Mouse (Mus musculus) hindbrain, embryonic 16.5 days (tissue): ENCODE measurements around the gene Pih1d1. TPM values are rescaled to one million over a fixed set of nuclear protein-coding genes. Genes with fewer than 3 reads are reported as not detected.

Experiments used
- ATAC-seq: fragments of 200-750 bp; cut with Nextera tagmentation; 2 replicates; pipeline ENCODE4 v1.8.0; 2017; ENCODE audit warnings: moderate TSS enrichment, moderate library complexity
- H3K27ac ChIP-seq: fragments of 300-500 bp; sonication (generic); 2 replicates; pipeline ENCODE4 v1.5.1; 2014; ENCODE audit warnings: low read depth, mild to moderate bottlenecking, control low read depth, low read length, moderate library complexity
- H3K27me3 ChIP-seq: fragments of 300-500 bp; sonication (generic); replicated peaks from 2 replicates; pipeline ENCODE4 v1.6.1; 2014; ENCODE audit warnings: low read length; ENCODE audit not compliant: control insufficient read depth, insufficient read depth
- H3K36me3 ChIP-seq: fragments of 300-500 bp; sonication (generic); 2 replicates; pipeline ENCODE4 v1.6.1; 2014; ENCODE audit warnings: mild to moderate bottlenecking, low read length, moderate library complexity, mixed read lengths; ENCODE audit not compliant: control insufficient read depth, insufficient read depth
- H3K4me1 ChIP-seq: fragments of 300-500 bp; sonication (generic); 2 replicates; pipeline ENCODE4 v1.6.1; 2014; ENCODE audit warnings: low read depth, low read length; ENCODE audit not compliant: control insufficient read depth, insufficient read depth
- H3K4me2 ChIP-seq: fragments of 300-500 bp; sonication (generic); 2 replicates; pipeline ENCODE4 v1.6.1; 2014; ENCODE audit warnings: mild to moderate bottlenecking, low read length, control low read depth, moderate library complexity
- H3K4me3 ChIP-seq: fragments of 300-500 bp; sonication (generic); 2 replicates; pipeline ENCODE4 v1.5.1; 2014; ENCODE audit warnings: mild to moderate bottlenecking, low read length, control low read depth, moderate library complexity
- H3K9ac ChIP-seq: fragments of 300-500 bp; sonication (generic); 2 replicates; pipeline ENCODE4 v1.6.1; 2014; ENCODE audit warnings: low read depth, mild to moderate bottlenecking, control low read depth, low read length, moderate library complexity
- H3K9me3 ChIP-seq: fragments of 300-500 bp; sonication (generic); 2 replicates; pipeline ENCODE4 v1.6.1; 2014; ENCODE audit warnings: mild to moderate bottlenecking, low read length, moderate library complexity; ENCODE audit not compliant: control insufficient read depth
- WGBS: fragments of 180-500 bp; shearing (Covaris S2); extraction: QIAGEN DNeasy Blood & Tissue Kit; methylation state at CpG from one replicate; pipeline ENCODE4 v1.1.7; 2014; 5-methylcytosine and 5-hydroxymethylcytosine counted together
- polyA plus RNA-seq: library from polyadenylated mRNA; unstranded; fragments of >200 nt; fragmentation: Nextera tagmentation; extraction: Ambion mirVana; gene quantifications from 2 replicates; pipeline ENCODE4 v1.2.1, GENCODE M21; 2015

Gene Pih1d1
- polyA plus RNA-seq, 1 experiment from 2014 or later: 97.6 TPM

GRCm38 (mm10) chr7:45160866-45161265, 6.8 kb downstream of the Pih1d1 start:
- H3K27me3 ChIP-seq: peaks cover 32% of the 10 kb centered on the region
- H3K4me1 ChIP-seq: peaks cover 13% of the 10 kb centered on the region
- no peak overlapping the region for H3K9ac ChIP-seq
- no peak overlapping the region for H3K27ac ChIP-seq
- peaks cover 9% of the 10 kb centered on the region; the same call in 1 of the 2 replicates for H3K36me3 ChIP-seq
- H3K4me2 ChIP-seq: no peak overlapping the region
- WGBS: 91% methylated on average over 3 of the region's 3 CpGs
- ATAC-seq: no peak
- H3K4me3 ChIP-seq: no peak overlapping the region
- no peaks in the 10 kb centered on the region for H3K9me3 ChIP-seq

GRCm38 (mm10) chr7:45161612-45162473, 7.7 kb downstream of the Pih1d1 start:
- Histone ChIP-seq H3K9me3 (no peaks in the 10 kb centered on the region), H3K4me1 (peaks cover 13% of the 10 kb centered on the region), H3K9ac (peak overlapping the region; percentile 47), H3K4me3 (peak overlapping the region; percentile 45), H3K36me3 (peaks cover 9% of the 10 kb centered on the region; the same call in 1 of the 2 replicates), H3K4me2 (peak overlapping the region; percentile 79), H3K27me3 (peaks cover 42% of the 10 kb centered on the region), H3K27ac (peak overlapping the region; percentile 61; the same call in 1 of the 2 replicates)
- peak; percentile 95 for ATAC-seq
- 5% methylated on average over 35 of the region's 35 CpGs for WGBS

- peaks cover 46% of the 10 kb centered on the region for H3K27me3 ChIP-seq
- WGBS: 23% methylated on average over 6 of the region's 6 CpGs
- H3K4me1 ChIP-seq: peaks cover 13% of the 10 kb centered on the region
- H3K4me3 ChIP-seq: peak overlapping the region; percentile 45
- H3K36me3 ChIP-seq: peaks cover 8% of the 10 kb centered on the region; the same call in 1 of the 2 replicates
- H3K9me3 ChIP-seq: no peaks in the 10 kb centered on the region
- peak overlapping the region; percentile 79 for H3K4me2 ChIP-seq
- peak overlapping the region; percentile 61; the same call in 1 of the 2 replicates for H3K27ac ChIP-seq
- no peak; the same call in 1 of the 2 replicates for ATAC-seq
- peak overlapping the region; percentile 47 for H3K9ac ChIP-seq
Observed at GRCm38 (mm10) chr7:45162551-45162950, 8.4 kb downstream of the Pih1d1 start.

GRCm38 (mm10) chr7:45162996-45163615, 9.0 kb downstream of the Pih1d1 start:
- Histone ChIP-seq H3K27ac (no peak overlapping the region), H3K9me3 (no peaks in the 10 kb centered on the region), H3K36me3 (peaks cover 4% of the 10 kb centered on the region; the same call in 1 of the 2 replicates), H3K27me3 (peaks cover 48% of the 10 kb centered on the region), H3K4me1 (peaks cover 18% of the 10 kb centered on the region), H3K4me2 (no peak overlapping the region; the same call in 1 of the 2 replicates), H3K4me3 (no peak overlapping the region), H3K9ac (no peak overlapping the region)
- 75% methylated on average over 9 of the region's 9 CpGs for WGBS
- no peak for ATAC-seq

GRCm38 (mm10) chr7:45163735-45164490, 9.8 kb downstream of the Pih1d1 start, which contains the start of gene Slc17a7:
TSS of gene Slc17a7 (plus strand) at chr7:45163949.
- Histone ChIP-seq H3K4me1 (peaks cover 24% of the 10 kb centered on the region), H3K9me3 (no peaks in the 10 kb centered on the region), H3K4me2 (peak within 1 kb of the TSS; percentile 62), H3K9ac (peak within 1 kb of the TSS; percentile 61), H3K36me3 (peaks cover 4% of the 10 kb centered on the region; the same call in 1 of the 2 replicates), H3K27me3 (peaks cover 56% of the 10 kb centered on the region), H3K4me3 (peak within 1 kb of the TSS; percentile 45), H3K27ac (no peak within 1 kb of the TSS)
- ATAC-seq: no peak
- 1% methylated on average over 29 of the region's 41 CpGs for WGBS

- Histone ChIP-seq H3K27me3 (peaks cover 64% of the 10 kb centered on the region), H3K4me2 (no peak overlapping the region), H3K9ac (no peak overlapping the region), H3K27ac (no peak overlapping the region), H3K9me3 (no peaks in the 10 kb centered on the region), H3K4me1 (peaks cover 24% of the 10 kb centered on the region), H3K4me3 (no peak overlapping the region), H3K36me3 (peaks cover 4% of the 10 kb centered on the region; the same call in 1 of the 2 replicates)
- WGBS: 66% methylated on average over 5 of the region's 5 CpGs
- ATAC-seq: no peak
Observed at GRCm38 (mm10) chr7:45164833-45165232, 10.7 kb downstream of the Pih1d1 start.

GRCm38 (mm10) chr7:45165701-45166100, 11.6 kb downstream of the Pih1d1 start:
- no peaks in the 10 kb centered on the region for H3K36me3 ChIP-seq
- H3K27me3 ChIP-seq: peaks cover 71% of the 10 kb centered on the region
- no peak overlapping the region for H3K9ac ChIP-seq
- H3K4me3 ChIP-seq: no peak overlapping the region
- no peak for ATAC-seq
- 38% methylated on average over 11 of the region's 11 CpGs for WGBS
- peaks cover 24% of the 10 kb centered on the region for H3K4me1 ChIP-seq
- H3K9me3 ChIP-seq: no peaks in the 10 kb centered on the region
- H3K27ac ChIP-seq: no peak overlapping the region
- no peak overlapping the region for H3K4me2 ChIP-seq

- 20% methylated on average over 10 of the region's 10 CpGs for WGBS
- Histone ChIP-seq H3K9ac (no peak overlapping the region), H3K4me1 (peaks cover 23% of the 10 kb centered on the region), H3K27me3 (peaks cover 75% of the 10 kb centered on the region), H3K4me3 (no peak overlapping the region), H3K36me3 (no peaks in the 10 kb centered on the region), H3K4me2 (no peak overlapping the region), H3K27ac (no peak overlapping the region), H3K9me3 (no peaks in the 10 kb centered on the region)
- no peak for ATAC-seq
Observed at GRCm38 (mm10) chr7:45166950-45167401, 12.9 kb downstream of the Pih1d1 start.
